Mouse (Mus musculus) adrenal gland, adult 2 months (tissue): Measurements from ENCODE around the gene Phlpp1. TPM values are rescaled to one million over a fixed set of nuclear protein-coding genes. Genes with fewer than 3 reads are reported as not detected.

ENCODE experiments used
- DNase-seq: peaks from one replicate; pipeline ENCODE4 v3.0.0; 2021
- polyA plus RNA-seq: library from polyadenylated mRNA; depleted of rRNA; stranded (reverse); fragments of >200 nt; gene quantifications from 2 replicates; pipeline ENCODE4 v1.2.3, GENCODE M21; 2012
- total RNA-seq, 2 experiments: library from RNA; stranded (reverse); gene quantifications; 2 replicates each; pipeline ENCODE4 v1.2.3; 2021

The Phlpp1 gene
- total and polyA plus RNA-seq, 3 experiments = 13.3 to 18.0 (median 14.1) TPM

GRCm38 (mm10) chr1:106193487-106193886 is 21.9 kb downstream of the Phlpp1 start:
- no peak for DNase-seq

DNA sequence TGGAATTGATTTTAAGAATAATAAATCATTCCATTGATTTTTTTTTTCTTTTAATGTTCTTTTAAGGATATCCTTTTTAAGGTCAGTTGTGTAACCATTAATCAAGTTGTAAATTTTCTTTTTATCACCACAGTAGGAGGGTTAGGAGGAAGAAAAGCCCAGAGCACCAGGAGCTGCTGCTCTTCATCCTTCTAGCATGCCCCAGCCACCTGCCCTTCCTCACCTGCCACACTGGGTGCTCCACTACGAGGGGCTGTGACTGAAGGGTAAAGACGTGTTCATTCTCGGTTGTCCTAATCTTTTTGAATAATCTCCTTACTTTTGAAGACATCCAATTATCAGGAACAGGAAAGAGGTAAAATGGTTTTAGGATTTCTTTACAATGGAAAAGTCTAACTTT is 22.7 kb downstream of the Phlpp1 start:
- no peak for DNase-seq

- DNase-seq = no peak
Observed at GRCm38 (mm10) chr1:106197991-106198390, 26.4 kb downstream of the Phlpp1 start.

GRCm38 (mm10) chr1:106199109-106199508 is 27.6 kb downstream of the Phlpp1 start:
- DNase-seq = no peak

GRCm38 (mm10) chr1:106199686-106200085 is 28.1 kb downstream of the Phlpp1 start:
- peak; percentile 50 for DNase-seq

DNA sequence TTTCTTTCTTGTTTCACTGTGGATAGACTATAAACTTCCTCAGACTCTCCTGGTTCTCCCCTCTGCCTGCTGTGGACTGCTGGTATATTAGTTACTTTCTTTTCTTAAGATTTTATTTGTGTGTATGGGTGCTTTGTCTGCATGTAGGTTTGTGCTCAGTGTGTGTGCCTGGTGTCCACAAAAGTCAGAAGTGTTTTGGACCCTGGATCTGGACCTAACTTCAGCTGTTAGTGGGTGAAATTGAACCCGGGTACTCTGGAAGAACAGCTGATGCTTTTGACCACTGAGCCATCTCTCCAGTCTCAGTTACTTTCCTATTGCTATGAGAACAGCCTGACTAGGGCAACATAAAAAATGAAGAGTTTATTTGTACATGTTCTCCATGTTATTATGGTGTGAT is 29.5 kb downstream of the Phlpp1 start:
- no peak for DNase-seq

DNA sequence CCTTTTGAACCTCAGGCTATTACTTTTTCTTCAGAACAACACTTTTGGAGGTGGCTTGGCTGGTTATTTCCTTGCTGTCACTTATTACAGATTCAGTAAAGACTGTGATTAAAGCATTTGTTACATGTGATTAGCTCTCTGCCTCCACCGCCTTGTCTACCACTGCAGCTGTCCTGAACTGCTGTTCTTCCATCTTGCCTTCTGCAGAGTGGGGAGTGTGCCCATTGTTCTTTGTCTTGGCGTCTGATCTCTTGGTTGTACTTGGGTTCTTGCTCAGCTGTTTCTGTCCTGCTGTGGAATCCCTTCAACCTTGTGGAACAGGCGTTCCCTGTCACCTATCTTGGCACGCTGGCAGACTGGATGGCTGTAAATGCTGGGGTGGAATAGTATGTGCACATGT is 30.4 kb downstream of the Phlpp1 start:
- no peak for DNase-seq

GRCm38 (mm10) chr1:106203942-106204341 is 32.4 kb downstream of the Phlpp1 start:
- no peak for DNase-seq

GRCm38 (mm10) chr1:106204350-106204749 is 32.8 kb downstream of the Phlpp1 start:
- DNase-seq = no peak

GRCm38 (mm10) chr1:106208581-106208980 is 37.0 kb downstream of the Phlpp1 start:
- no peak for DNase-seq

- DNase-seq = no peak
Observed at GRCm38 (mm10) chr1:106210461-106210860, 38.9 kb downstream of the Phlpp1 start.

DNA sequence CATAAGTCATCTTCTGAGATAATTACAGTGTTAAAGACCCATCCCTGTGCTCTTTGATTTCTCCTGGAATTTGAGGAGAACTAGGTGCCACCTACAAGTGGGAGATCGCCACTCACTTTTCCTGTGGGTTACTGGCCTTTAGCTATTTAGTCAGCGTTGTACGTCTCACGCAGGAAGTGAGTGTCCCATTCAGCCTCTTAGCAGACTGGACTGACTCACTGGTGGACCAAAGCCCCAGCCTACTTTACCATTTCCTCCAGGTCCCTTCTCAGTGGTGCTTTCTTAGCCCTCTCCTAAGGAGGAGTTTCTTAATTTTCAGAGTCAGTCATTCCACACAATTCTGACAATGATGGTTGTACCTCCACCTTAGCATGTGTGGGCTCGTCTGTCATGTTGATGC is 39.6 kb downstream of the Phlpp1 start:
- no peak for DNase-seq

- no peak for DNase-seq
Observed at GRCm38 (mm10) chr1:106220431-106220830, 48.9 kb downstream of the Phlpp1 start.

- DNase-seq = no peak
Observed at GRCm38 (mm10) chr1:106221371-106221770, 49.8 kb downstream of the Phlpp1 start.

DNA sequence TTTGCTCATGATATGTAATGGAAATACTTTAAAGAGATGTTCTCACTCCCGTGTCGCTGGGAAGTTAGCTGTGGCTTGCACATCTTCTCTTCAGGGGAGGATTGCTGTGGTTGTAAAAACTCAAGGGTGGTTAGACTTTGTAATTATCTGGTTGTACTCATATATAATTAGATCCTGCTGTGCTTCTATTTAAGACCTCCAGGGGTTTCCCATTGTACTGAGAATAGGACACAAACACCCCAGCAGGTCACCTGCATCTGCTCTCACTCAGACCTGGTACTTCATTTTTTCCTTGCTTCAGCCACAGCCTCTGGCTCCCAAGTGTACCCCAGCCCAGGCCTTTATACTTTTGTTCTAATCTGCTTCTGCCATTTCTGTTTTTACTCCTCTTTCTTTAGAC is 50.4 kb downstream of the Phlpp1 start:
- DNase-seq = no peak

DNA sequence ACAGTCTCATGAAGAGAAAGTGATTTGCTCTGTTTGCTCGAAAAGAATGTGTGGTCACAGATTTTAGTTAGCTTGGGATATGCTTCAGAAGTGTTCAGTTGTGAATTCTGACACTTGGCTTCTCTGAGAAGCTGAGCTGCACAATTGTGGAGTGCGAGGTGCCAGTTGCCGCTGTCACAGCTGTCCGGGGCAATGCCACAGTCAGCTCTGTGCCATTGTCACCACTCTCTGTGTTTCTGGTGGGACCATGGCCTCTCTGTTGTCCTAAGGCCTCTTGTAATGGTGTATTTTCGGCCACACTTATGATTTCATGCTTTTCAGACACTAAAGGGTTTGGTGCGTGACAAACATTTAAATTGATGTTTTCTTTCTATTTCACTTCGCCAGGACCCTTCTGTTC is 55.1 kb downstream of the Phlpp1 start:
- no peak for DNase-seq

GRCm38 (mm10) chr1:106230313-106230712 is 58.8 kb downstream of the Phlpp1 start:
- DNase-seq = no peak

GRCm38 (mm10) chr1:106231345-106231744 is 59.8 kb downstream of the Phlpp1 start:
- no peak for DNase-seq

DNA sequence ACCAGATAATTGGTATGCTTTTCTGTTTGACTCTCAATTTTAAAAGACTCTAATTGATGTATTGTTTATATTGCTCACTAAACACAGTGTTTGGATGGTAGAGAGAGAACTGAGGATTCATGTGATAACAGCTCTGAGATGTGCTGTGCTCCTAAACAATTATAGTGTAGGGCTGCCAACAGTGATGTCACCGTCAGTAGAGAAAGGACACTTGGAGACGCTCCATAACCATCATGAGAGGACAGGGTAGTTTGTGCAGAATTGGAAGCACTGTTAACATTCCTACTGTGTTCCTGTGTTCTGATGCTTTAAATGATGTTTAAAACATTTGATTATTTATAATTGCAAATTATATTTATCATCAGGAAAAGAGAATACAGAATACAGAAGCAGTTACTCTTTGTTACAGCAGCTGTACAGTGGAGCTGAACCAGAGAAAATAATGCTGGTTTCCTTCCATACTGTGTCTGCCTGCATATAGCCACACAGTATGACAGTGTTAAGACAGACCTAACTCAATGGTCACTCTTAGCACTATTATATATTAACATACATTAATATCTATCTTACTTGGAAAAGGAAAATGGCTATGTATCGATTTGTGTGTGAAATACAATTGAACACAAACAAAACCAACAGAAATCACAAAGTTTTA is 60.4 kb downstream of the Phlpp1 start:
- DNase-seq = no peak

GRCm38 (mm10) chr1:106232460-106232850 is 60.9 kb downstream of the Phlpp1 start:
- DNase-seq = no peak

- DNase-seq = no peak
Observed at GRCm38 (mm10) chr1:106236986-106237385, 65.4 kb downstream of the Phlpp1 start.

DNA sequence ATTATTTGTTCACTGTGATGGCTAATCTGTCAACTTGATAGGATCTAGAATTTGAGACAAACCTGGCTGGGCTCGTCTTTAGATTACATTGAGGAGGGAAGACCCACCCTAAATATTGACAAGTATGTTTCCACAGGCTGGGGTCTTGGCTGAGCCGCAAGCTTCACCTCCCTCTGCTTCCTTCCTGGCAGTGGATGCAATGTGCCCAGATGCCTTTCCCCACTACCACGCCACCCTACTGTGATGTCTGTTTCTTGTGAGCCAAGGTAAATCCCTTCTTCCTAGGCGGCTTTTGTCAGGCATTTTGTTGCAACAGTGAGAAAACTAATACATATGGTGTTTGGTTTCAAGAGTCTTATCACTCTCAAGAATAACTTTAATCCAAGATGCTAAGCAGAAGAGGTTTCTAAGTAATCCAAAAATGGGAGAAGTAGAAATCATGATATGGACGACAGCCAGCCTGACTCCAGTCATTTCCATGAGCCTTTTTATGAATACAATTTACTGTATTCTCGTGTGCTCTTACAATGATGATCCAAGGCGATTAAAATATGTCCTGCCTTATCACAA is 68.6 kb downstream of the Phlpp1 start:
- no peak for DNase-seq

- no peak for DNase-seq
Observed at GRCm38 (mm10) chr1:106241059-106241458, 69.5 kb downstream of the Phlpp1 start.

- no peak for DNase-seq
Observed at GRCm38 (mm10) chr1:106242129-106242528, 70.6 kb downstream of the Phlpp1 start.
